Mouse (Mus musculus): Measurements from ENCODE around the gene Calhm1. TPM values are rescaled to one million over a fixed set of nuclear protein-coding genes. Genes with fewer than 3 reads are reported as not detected.

Calhm1 gene
- polyA plus RNA-seq, 1 experiment from 2014 or later: not detected

- H3K4me1 ChIP-seq (ENCODE audit: control insufficient read depth, insufficient read depth, low read length): no peaks in the 10 kb centered on the region; the same call in 1 of the 2 replicates
- H3K9ac ChIP-seq (ENCODE audit: low read length): no peak overlapping the region
- no peak overlapping the region for H3K27ac ChIP-seq (ENCODE audit: low read length)
- H3K27me3 ChIP-seq (ENCODE audit: control insufficient read depth, insufficient read depth, low read length): no peaks in the 10 kb centered on the region
- WGBS: 93% methylated on average over 10 of the region's 10 CpGs
- peaks cover 64% of the 10 kb centered on the region for H3K36me3 ChIP-seq (ENCODE audit: control insufficient read depth, insufficient read depth)
- H3K4me2 ChIP-seq (ENCODE audit: low read depth, low read length): no peak overlapping the region
- H3K4me3 ChIP-seq (ENCODE audit: low read length): no peak overlapping the region
- H3K9me3 ChIP-seq (replicated peaks; ENCODE audit: control insufficient read depth, low read length): no peaks in the 10 kb centered on the region
- ATAC-seq (replicated peaks; ENCODE audit: extremely low read depth, insufficient read depth, low FRiP score): no peak
Measured at GRCm38 (mm10) chr19:47128164-47128563, 15.9 kb downstream of the Calhm1 start.

- Histone ChIP-seq H3K4me1 (ENCODE audit: control insufficient read depth, insufficient read depth, low read length) (no peaks in the 10 kb centered on the region; the same call in 1 of the 2 replicates), H3K4me3 (ENCODE audit: low read length) (no peak overlapping the region), H3K27me3 (ENCODE audit: control insufficient read depth, insufficient read depth, low read length) (no peaks in the 10 kb centered on the region), H3K9me3 (replicated peaks; ENCODE audit: control insufficient read depth, low read length) (no peaks in the 10 kb centered on the region), H3K9ac (ENCODE audit: low read length) (no peak overlapping the region), H3K27ac (ENCODE audit: low read length) (no peak overlapping the region), H3K36me3 (ENCODE audit: control insufficient read depth, insufficient read depth) (peaks cover 36% of the 10 kb centered on the region), H3K4me2 (ENCODE audit: low read depth, low read length) (no peak overlapping the region)
- 30% methylated on average over 2 of the region's 2 CpGs for WGBS
- ATAC-seq (replicated peaks; ENCODE audit: extremely low read depth, insufficient read depth, low FRiP score): no peak
Measured at GRCm38 (mm10) chr19:47122802-47123201, 21.3 kb downstream of the Calhm1 start.

GRCm38 (mm10) chr19:47121054-47121453 lies 23.0 kb downstream of the Calhm1 start:
- no peak overlapping the region for H3K4me3 ChIP-seq (ENCODE audit: low read length)
- no peaks in the 10 kb centered on the region for H3K9me3 ChIP-seq (replicated peaks; ENCODE audit: control insufficient read depth, low read length)
- ATAC-seq (replicated peaks; ENCODE audit: extremely low read depth, insufficient read depth, low FRiP score): no peak

GRCm38 (mm10) chr19:47118634-47119033 lies 25.4 kb downstream of the Calhm1 start:
- H3K36me3 ChIP-seq (ENCODE audit: control insufficient read depth, insufficient read depth): peaks cover 46% of the 10 kb centered on the region
- H3K27me3 ChIP-seq (ENCODE audit: control insufficient read depth, insufficient read depth, low read length): no peaks in the 10 kb centered on the region
- H3K9ac ChIP-seq (ENCODE audit: low read length): no peak overlapping the region
- no peak for ATAC-seq (replicated peaks; ENCODE audit: extremely low read depth, insufficient read depth, low FRiP score)
- 73% methylated on average over 2 of the region's 2 CpGs for WGBS
- H3K27ac ChIP-seq (ENCODE audit: low read length): no peak overlapping the region
- no peak overlapping the region for H3K4me3 ChIP-seq (ENCODE audit: low read length)
- H3K9me3 ChIP-seq (replicated peaks; ENCODE audit: control insufficient read depth, low read length): no peaks in the 10 kb centered on the region
- H3K4me2 ChIP-seq (ENCODE audit: low read depth, low read length): no peak overlapping the region
- H3K4me1 ChIP-seq (ENCODE audit: control insufficient read depth, insufficient read depth, low read length): no peaks in the 10 kb centered on the region; the same call in 1 of the 2 replicates

More at GRCm38 (mm10) chr19:47121054-47121453, 23.0 kb downstream of the Calhm1 start:
- Histone ChIP-seq H3K9ac (ENCODE audit: low read length) (no peak overlapping the region), H3K36me3 (ENCODE audit: control insufficient read depth, insufficient read depth) (peaks cover 36% of the 10 kb centered on the region), H3K4me2 (ENCODE audit: low read depth, low read length) (no peak overlapping the region), H3K4me1 (ENCODE audit: control insufficient read depth, insufficient read depth, low read length) (no peaks in the 10 kb centered on the region; the same call in none of the 2 replicates), H3K27me3 (ENCODE audit: control insufficient read depth, insufficient read depth, low read length) (no peaks in the 10 kb centered on the region), H3K27ac (ENCODE audit: low read length) (no peak overlapping the region)
- WGBS: 41% methylated on average over 4 of the region's 4 CpGs

- Histone ChIP-seq H3K4me3 (ENCODE audit: low read length) (no peak overlapping the region), H3K36me3 (ENCODE audit: control insufficient read depth, insufficient read depth) (peaks cover 74% of the 10 kb centered on the region), H3K9ac (ENCODE audit: low read length) (no peak overlapping the region), H3K4me2 (ENCODE audit: low read depth, low read length) (no peak overlapping the region), H3K4me1 (ENCODE audit: control insufficient read depth, insufficient read depth, low read length) (no peaks in the 10 kb centered on the region), H3K9me3 (replicated peaks; ENCODE audit: control insufficient read depth, low read length) (no peaks in the 10 kb centered on the region), H3K27ac (ENCODE audit: low read length) (no peak overlapping the region), H3K27me3 (ENCODE audit: control insufficient read depth, insufficient read depth, low read length) (no peaks in the 10 kb centered on the region)
- WGBS: 81% methylated on average over 9 of the region's 9 CpGs
- no peak for ATAC-seq (replicated peaks; ENCODE audit: extremely low read depth, insufficient read depth, low FRiP score)
Measured at GRCm38 (mm10) chr19:47104641-47105271, 39.3 kb downstream of the Calhm1 start.

- Histone ChIP-seq H3K4me2 (ENCODE audit: low read depth, low read length) (no peak overlapping the region), H3K27ac (ENCODE audit: low read length) (no peak overlapping the region), H3K4me3 (ENCODE audit: low read length) (no peak overlapping the region), H3K36me3 (ENCODE audit: control insufficient read depth, insufficient read depth) (peaks cover 64% of the 10 kb centered on the region), H3K4me1 (ENCODE audit: control insufficient read depth, insufficient read depth, low read length) (no peaks in the 10 kb centered on the region), H3K9ac (ENCODE audit: low read length) (no peak overlapping the region), H3K9me3 (replicated peaks; ENCODE audit: control insufficient read depth, low read length) (no peaks in the 10 kb centered on the region), H3K27me3 (ENCODE audit: control insufficient read depth, insufficient read depth, low read length) (no peaks in the 10 kb centered on the region)
- no peak for ATAC-seq (replicated peaks; ENCODE audit: extremely low read depth, insufficient read depth, low FRiP score)
- WGBS: 70% methylated on average over 5 of the region's 5 CpGs
Measured at GRCm38 (mm10) chr19:47101080-47101479, 43.0 kb downstream of the Calhm1 start.

Other genes with a start within 250 kb of the Calhm1 start
- gene Ina, start 129.6 kb downstream of the Calhm1 start, polyA plus RNA-seq (2015; fragmentation: Nextera tagmentation; extraction: Ambion mirVana): 0.37 and 0.41 TPM in 2 replicates
- 136 and 142 TPM in 2 replicates for gene Nt5c2, start 129.1 kb downstream of the Calhm1 start, polyA plus RNA-seq (2015; fragmentation: Nextera tagmentation; extraction: Ambion mirVana)
- gene Pcgf6, start 93.3 kb downstream of the Calhm1 start, polyA plus RNA-seq (2015; fragmentation: Nextera tagmentation; extraction: Ambion mirVana): 8.0 and 8.2 TPM in 2 replicates
- gene Taf5, start 76.5 kb downstream of the Calhm1 start, polyA plus RNA-seq (2015; fragmentation: Nextera tagmentation; extraction: Ambion mirVana): 2.7 and 3.3 TPM in 2 replicates
- gene Usmg5, start 53.6 kb downstream of the Calhm1 start, polyA plus RNA-seq (2015; fragmentation: Nextera tagmentation; extraction: Ambion mirVana): 2,224 and 2,366 TPM in 2 replicates
- 4.9 and 5.0 TPM in 2 replicates for gene Pdcd11, start 53.5 kb downstream of the Calhm1 start, polyA plus RNA-seq (2015; fragmentation: Nextera tagmentation; extraction: Ambion mirVana)
- gene Calhm2, start 6.0 kb downstream of the Calhm1 start, polyA plus RNA-seq (2015; fragmentation: Nextera tagmentation; extraction: Ambion mirVana): 5.2 and 5.6 TPM in 2 replicates
- gene Calhm3, start 13.5 kb upstream of the Calhm1 start, polyA plus RNA-seq (2015; fragmentation: Nextera tagmentation; extraction: Ambion mirVana): not detected in 2 replicates
- 1.4 and 1.7 TPM in 2 replicates for gene Neurl1a, start 34.6 kb upstream of the Calhm1 start, polyA plus RNA-seq (2015; fragmentation: Nextera tagmentation; extraction: Ambion mirVana)